10 mouse cellular contexts compared by ENCODE assay signal in the genomic region with DNA sequence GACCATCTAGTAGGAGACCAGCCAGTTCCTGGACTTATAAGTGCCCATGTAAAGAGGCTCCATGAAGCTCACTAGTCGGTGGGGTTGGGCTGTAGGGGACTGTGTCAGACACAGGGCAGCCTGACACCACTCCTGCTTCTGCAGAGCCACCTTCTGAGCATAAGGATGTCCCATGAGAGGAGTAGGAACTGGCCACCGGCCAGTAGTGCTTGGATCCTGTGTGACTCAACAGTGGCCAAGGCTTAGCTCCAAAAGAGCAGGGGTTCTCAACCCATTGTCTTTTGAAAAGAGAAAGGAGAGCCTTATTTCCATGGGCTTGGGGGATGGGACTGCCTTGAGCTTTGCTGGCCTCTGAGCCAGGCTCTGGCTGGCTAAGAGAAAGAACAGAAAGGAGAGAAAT.
"Had no signal": no experiment of that assay in that cellular context is flagged by ENCODE, and none has a peak within 500 bp of the region (broad histone marks: within the 10 kb centered on the region; RNA-seq: fewer than 3 reads in every experiment).

No protein-coding gene starts in this region.

- H3K27me3 ChIP-seq: limb, embryonic 13.5 days; midbrain, embryonic 12.5 days had no signal

- H3K4me1 ChIP-seq: limb, embryonic 13.5 days; midbrain, embryonic 12.5 days had no signal

- H3K9me3 ChIP-seq: limb, embryonic 13.5 days; midbrain, embryonic 12.5 days had no signal

- H3K4me3 ChIP-seq: limb, embryonic 13.5 days; midbrain, embryonic 12.5 days had no signal

- DNase-seq: kidney, postnatal 36 days; left cerebral cortex, postnatal 4 days; lung, adult 18-20 months; right cerebral cortex, postnatal 14 days; thymus, postnatal 4 days had no signal

- H3K4me2 ChIP-seq: limb, embryonic 13.5 days; midbrain, embryonic 12.5 days had no signal

- H3K9ac ChIP-seq: limb, embryonic 13.5 days; liver, embryonic 14.5 days; midbrain, embryonic 12.5 days had no signal

- ATAC-seq: midbrain, embryonic 16.5 days had no signal

- H3K36me3 ChIP-seq: limb, embryonic 13.5 days; midbrain, embryonic 12.5 days had no signal

- H3K27ac ChIP-seq: limb, embryonic 13.5 days; liver, embryonic 14.5 days; midbrain, embryonic 12.5 days; stomach, postnatal 0 days had no signal
